Mouse (Mus musculus) monocyte, adult 2 months (primary cell): Measurements from ENCODE around the gene Olfr73.
"Not testable (repeated sequence)": the region's sequence is repeated elsewhere in the genome, so short reads cannot be mapped to it uniquely, and the experiment has no call there.

Source experiments
- DNase-seq, 2 experiments: peaks; one replicate each; pipeline ENCODE4 v3.0.0; 2022; ENCODE audit warnings: low spot score in 2 of 2, low read depth in 1 of 2

The Olfr73 gene

DNA sequence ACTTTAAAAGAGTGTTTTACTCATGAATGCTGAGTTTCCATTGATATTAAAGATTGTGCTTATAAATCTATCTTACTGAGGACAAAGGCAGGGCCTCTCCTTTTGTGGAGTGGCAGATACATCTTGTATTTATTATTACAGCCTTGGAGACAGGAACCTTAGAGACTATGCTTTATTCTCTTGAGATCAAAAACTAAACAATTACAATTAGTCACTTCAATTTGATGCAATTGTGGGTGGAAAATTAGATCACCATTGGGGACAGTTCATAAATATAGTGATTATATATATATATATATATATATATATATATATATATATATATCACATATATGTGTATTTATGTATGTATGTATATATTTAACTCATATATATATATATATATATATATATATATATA is at the start of gene Olfr73:
Gene Olfr73, minus strand, starts transcription at position 101 of the 400 bp plus-strand sequence.
- no peak for DNase-seq

DNA sequence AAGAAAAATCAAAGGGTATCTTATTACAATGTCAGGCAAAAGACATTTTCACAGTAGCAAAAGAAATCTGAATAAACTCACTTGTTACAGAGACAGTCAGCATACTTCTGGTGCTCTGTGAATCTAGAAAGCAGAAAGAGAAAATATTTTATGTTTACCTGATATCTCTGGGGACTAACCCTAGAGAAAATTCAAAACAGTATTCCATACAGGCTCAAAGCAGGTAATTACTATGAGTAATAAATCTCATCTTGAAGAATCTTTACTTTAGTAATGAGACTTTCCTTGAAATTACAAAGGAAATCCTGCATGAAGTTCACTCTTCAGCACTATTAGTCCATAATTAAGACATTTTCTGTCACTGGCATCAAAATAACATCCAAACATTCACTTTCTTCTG is 34.2 kb upstream of the Olfr73 start, which contains the start of gene Olfr1163:
Gene Olfr1163, minus strand, starts transcription at position 101 of the 400 bp plus-strand sequence.
- no peak for DNase-seq

DNA sequence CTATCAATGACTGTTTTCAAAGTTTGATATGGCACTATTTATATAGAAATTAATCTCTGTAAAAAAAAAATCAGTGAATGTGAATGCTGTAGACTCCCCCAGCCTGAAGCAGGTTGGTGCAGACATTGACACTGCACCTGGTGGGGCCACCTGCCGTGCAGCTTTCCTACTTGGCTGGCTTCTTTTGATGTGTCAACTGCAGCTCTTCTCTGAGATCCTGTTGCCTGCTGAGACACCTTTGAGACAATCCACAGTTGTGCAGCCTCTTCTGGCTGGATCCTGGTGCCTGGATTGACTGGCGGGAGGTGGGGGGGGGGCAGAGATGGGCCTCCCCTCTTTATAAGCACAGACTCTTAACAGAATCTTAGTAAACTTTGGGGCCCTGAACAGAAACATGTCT is 26.1 kb upstream of the Olfr73 start:
- no peak for DNase-seq

DNA sequence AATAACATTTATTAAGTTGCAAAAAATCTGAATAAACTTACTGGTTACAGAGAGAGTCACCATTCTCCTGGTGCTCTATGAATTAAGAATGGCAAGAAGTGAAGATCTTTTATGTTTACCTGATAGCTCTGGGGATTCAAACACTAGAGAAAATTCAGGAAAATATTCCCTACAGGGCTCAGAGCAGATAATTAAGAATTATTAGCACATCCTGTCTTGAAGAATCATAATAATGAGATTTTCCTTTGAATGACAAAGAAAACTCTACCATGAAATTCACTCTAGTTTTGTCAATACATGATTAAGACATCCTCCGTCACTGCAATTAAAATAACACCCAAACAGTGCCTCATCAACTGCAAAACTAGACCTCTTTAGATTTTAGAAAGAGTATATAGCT is 13.5 kb upstream of the Olfr73 start, which contains the start of gene Olfr1162:
Gene Olfr1162, minus strand, starts transcription at position 101 of the 400 bp plus-strand sequence.
- DNase-seq: no peak

DNA sequence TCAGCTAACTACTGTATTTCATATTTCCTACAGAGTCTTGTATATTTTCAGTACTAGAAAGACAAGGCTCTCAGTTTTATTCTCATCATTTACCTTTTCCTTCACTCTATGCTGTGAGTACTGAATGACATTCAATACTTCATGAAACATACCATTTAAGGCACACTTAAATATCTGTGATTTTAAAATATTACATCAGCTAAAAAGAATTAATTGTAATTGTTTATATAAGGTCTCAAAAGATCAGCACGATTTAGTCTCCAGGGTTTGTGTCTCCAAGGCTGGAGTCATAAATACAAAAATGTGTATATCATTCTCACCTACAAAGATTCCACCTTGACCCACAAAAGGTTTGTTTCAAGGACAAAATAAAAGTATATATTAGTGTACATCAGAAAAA is 15.0 kb downstream of the Olfr73 start, which contains the start of gene Olfr1161:
Gene Olfr1161, plus strand, starts transcription at position 301 of the 400 bp plus-strand sequence.
- DNase-seq: not testable (repeated sequence)

DNA sequence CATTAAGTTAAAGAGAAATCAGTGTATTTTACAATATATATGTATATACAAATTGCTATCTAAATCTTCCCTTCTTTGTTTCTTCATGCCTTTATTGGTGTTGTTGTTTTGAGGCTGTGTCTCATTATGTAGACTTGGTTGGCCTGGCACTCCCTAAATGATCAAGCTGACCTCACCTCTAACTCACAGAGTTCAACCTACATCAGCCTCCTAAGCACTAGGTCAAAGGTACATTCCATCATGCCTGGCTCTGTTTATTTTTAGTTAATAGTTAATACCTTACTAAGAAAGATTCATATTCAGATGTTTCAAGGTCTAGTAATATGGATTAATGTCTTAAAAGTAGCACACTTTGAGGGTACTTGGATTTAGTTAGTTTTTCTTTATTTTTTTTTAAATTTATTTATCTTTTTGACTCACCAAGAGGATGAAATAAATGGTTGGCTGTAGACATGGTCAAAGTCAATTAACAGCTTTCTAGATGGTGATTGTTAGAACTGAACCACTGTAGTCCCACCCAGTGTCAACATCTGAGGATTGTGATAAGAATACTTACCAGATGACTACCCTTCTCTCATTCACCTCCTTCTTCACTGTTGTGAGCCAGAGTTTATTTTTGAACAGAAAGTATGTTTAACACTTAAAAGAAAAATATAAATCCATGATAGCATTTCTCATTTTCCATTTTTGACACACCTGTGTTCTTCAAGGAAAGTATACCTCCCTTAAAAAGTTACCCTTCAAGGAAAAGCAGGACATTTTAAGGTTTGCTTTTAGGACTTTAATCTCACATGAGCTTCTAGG is 29.8 kb downstream of the Olfr73 start, which contains the start of gene Olfr1160:
Gene Olfr1160, minus strand, starts transcription at position 754 of the 804 bp plus-strand sequence.
- no peak for DNase-seq

DNA sequence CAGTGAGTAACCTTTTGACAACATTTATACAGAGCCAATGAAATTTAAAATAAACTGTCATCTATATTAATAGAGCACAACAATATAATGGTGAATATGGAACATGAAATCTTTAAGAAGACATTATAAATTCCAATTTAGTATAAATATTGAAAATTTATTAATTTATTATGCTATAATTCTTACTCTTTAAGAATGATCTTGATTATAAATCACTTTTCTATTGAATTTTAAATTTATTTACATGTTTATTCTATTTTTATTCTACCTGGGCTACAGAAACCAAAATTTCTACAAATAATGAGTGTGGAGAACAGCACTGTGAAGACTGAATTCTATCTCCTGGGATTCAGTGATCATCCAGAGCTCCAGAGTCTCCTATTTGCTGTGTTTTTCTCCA is 47.7 kb downstream of the Olfr73 start, which contains the start of gene Olfr1158:
Gene Olfr1158, plus strand, starts transcription at position 301 of the 400 bp plus-strand sequence.
- DNase-seq: no peak
